Mouse (Mus musculus) testis, postnatal 14 days (tissue): ENCODE data around the gene Cd59b.

Experiments used
- DNase-seq: peaks from one replicate; pipeline ENCODE4 v3.0.0; 2021; ENCODE audit warnings: low spot score

The Cd59b gene

GRCm38 (mm10) chr2:104069704-104070185, at the start of gene Cd59b:
Cd59b (plus strand) TSS chr2:104069849.
- peak; percentile 53 for DNase-seq

- no peak for DNase-seq
These were observed 46.6 kb upstream of the Cd59b start for GRCm38 (mm10) chr2:104023096-104023495.

DNA sequence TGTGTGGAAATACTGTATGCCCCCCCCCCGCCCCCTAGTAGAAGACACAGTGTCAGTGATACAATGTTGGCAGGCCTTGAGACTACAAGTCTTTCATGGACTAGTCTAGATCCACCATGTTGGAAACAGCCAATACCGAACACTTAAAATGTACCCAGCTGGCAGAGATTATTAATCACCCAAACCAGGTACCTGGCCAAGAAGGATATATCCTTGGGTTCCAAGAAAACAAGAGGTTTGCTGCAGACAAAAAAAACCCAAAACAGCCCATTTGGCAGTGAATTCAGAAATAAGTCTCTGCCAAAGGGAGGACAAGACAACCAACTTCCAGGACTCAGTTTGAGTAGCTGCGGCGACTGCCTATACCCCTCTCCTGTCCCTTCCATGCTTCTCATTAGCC, 45.0 kb upstream of the Cd59b start:
- DNase-seq, result no peak

DNA sequence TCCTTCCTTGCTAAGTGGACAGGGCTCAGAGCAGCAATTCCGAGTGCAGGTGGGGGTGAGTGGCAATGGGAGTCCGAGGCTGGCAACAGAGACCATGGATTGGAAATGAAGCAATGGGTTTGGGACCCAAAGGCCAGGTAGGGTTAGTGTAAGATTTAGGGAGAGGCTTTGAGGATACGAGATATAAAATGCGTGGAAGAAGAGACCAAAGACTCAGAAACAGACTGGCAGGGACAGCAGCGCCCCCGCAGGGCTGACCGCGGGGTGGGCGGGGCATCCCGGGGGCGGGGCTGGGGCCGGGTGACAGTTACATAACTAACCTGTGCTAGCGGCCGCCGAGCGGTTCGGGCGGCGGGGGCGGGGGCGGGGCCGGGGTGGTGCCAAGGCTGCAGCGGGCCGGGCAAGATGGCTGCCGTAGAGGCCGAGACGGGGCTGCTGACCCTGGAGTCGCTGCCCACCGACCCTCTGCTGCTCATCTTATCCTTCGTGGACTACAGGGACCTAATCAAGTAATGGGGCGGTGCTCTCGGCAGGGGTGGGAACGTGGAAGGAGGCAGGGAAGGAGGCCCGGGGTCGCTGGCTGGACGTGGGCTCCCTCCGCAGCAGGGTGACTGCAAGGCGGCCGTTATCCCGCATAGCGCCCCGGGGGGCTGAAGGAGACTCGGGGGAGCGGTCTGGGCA, 42.1 kb upstream of the Cd59b start, which contains the start of gene Fbxo3:
TSS of gene Fbxo3 (plus strand) at position 264 of the 681 bp plus-strand sequence.
- DNase-seq, result peak; percentile 87

GRCm38 (mm10) chr2:104028139-104028723, 41.4 kb upstream of the Cd59b start, which contains the start of gene 4931422A03Rik:
4931422A03Rik (minus strand) TSS chr2:104028361.
- DNase-seq, result no peak

DNA sequence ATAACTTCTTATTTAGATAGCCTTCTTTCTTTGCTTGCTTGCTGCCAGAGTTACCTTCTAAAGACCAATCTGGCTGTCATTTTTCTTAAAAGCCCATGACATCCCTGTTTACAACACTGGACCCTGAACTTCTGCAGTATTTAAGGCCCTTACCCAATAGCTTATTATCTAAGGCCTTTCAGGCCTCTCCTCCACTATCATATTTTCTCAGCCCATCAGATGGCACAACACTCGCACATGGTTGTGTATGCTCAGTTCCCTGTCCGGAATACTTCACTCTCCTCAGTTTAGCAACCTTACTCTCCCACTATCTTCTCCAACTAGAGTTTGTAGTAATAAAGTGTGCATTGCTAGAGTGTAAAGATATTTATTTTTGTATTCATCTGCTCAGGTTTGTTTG, 40.6 kb upstream of the Cd59b start:
- no peak for DNase-seq

GRCm38 (mm10) chr2:104030381-104030780, 39.3 kb upstream of the Cd59b start:
- no peak for DNase-seq

GRCm38 (mm10) chr2:104032056-104032455, 37.6 kb upstream of the Cd59b start:
- DNase-seq, result no peak

DNA sequence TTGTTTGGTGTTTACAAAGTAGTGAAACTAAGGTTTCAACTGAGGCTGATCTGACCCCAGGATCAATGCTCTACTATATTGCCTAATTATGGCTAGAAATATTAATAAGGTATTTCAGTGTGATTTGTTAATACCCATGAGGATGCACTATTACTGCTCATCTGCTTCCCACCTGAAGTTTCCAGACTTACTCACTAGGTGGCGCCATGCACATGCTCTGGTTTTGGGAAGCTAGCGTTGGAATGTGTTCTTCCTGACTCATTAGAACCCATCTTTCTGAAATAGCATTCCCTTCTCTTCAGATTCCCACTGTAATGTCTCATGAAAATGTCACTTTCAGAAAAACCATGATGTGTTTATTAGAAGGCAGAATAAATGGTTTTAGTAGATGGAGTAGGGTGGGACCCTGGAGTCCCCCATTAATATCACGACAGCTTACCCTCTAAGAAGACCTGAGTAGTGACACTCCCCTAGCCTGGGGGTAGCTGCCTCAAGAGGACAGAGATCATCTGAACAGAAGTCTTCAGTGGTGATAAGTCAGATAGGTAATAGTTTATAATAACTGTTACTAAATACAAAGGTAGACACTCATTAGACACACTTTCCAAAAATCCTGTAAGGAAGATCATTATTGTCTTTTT, 34.7 kb upstream of the Cd59b start:
- no peak for DNase-seq

DNA sequence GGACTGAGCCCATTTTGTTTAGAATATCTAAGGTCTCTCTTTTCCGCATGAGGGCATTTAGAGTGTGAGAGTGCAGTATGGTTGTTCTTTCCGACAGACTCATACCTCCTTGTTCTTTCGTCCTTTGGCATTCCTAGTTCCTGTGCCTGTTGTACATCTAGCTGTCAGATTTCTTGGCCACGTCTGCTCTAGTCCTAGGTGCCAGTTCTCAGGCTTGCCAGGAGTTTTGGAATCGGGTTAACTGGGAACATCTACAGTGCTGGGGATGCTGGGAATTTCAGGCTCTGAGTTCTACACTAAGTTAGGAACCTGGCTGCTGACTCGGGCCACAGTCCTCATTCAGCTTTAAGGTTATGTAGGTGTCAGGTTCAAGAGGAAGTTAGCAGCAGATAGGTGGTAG, 34.1 kb upstream of the Cd59b start:
- DNase-seq, result no peak

- DNase-seq, result no peak
These were observed 33.3 kb upstream of the Cd59b start for GRCm38 (mm10) chr2:104036316-104036715.

- no peak for DNase-seq
These were observed 31.4 kb upstream of the Cd59b start for GRCm38 (mm10) chr2:104038236-104038635.

- DNase-seq, result no peak
These were observed 28.0 kb upstream of the Cd59b start for GRCm38 (mm10) chr2:104041632-104042031.

DNA sequence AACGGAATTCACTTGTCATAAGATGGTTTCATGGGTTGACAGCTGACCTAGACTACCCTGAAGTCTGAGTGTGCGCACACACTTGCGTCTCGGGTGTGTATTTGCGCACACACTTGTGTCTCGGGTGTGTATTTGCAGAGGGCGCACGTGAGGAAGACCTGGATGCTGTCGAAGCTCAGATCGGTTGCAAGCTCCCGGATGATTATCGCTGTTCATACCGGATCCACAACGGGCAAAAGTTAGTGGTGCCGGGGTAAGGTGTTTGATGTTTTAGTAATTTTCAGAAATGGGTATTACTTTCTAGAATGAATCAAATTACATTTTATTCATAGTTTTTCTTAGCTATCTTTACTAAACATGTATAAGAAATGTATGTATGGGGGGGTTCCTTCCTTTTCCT, 26.9 kb upstream of the Cd59b start:
- no peak for DNase-seq

GRCm38 (mm10) chr2:104043624-104044478, 25.8 kb upstream of the Cd59b start:
- no peak for DNase-seq

DNA sequence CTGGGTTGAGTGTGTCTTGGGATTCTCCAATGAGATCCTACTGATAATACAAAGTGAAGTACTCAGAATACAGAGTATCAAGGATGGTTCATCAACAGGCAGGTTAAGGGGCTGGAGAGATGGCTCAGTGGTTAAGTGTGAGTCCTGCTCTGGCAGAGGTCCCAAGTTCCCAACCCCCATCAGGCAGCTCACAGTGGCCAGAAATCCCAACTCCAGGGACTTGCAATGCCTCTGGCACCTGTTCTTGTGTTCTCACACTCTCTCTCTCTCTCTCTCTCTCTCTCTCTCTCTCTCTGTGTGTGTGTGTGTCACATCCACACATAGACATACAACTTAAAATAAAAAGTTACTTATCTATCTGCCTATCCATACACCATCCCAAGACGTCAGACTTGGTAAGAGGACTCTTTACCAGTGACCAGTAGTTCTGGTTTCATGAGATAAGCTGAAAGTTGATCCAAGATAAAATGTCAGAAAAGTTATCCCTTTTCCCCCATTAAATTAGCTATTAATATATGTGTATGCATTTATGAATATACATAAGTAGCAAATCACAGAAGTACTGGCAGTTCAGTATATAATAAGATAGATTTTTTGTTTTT, 25.1 kb upstream of the Cd59b start:
- DNase-seq, result no peak

- no peak for DNase-seq
These were observed 11.3 kb upstream of the Cd59b start for GRCm38 (mm10) chr2:104058381-104058780.

GRCm38 (mm10) chr2:104058954-104059353, 10.7 kb upstream of the Cd59b start:
- DNase-seq, result no peak

DNA sequence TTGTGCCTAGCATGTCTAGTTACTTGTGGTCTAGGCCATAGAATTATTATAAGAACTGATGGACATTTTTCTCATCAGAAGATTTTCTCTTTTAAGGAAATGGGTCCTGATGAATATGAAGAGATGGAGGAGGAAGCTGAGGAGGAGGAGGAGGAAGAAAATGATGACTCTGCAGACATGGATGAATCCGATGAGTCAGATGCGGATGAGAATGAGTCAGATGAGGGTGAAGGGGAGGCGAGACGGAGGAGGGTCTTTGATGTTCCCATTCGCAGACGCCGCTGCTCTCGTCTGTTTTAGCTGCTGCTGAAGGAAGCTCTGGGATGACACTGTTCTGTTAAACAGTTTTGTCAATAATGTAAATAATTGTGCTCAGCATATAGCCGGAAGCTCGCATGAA, 9.9 kb upstream of the Cd59b start:
- DNase-seq, result no peak

DNA sequence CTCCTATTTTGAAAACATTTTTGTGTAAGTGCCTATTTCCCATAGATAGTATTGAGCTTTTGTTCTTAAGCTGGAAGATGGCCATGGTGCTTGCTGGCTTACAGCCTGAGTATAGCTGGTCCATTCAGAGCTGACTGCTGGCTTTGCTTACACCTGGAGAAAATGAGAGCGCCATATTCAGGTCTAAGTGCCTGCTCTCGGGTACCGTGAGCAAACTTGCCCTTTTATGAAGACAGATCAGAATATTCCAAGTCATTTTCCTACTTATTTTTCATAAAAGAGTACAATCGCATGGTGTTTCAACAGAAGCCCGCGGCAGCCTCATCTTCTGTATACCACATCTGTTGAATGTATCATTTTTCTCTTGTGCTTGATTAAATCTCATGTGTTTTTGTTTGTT, 8.7 kb upstream of the Cd59b start:
- DNase-seq, result no peak

DNA sequence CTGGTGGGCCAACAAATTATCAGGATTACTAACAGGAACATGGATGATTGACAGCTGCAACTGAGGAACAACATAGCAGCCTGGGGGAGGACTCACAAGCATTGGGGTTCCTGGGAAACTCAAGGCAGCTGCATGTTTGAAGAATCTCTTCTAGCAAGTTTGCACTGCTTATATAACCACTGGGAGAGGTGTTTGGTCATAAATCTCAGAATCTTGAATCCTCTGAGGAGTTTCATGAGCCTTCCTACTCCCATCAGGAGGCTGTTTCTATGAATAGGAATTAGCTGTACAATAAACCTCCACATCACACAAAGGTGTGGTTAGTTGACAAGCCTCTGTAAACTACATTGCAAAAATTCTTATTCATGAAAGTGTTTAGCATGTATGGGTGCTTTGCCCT, 7.0 kb upstream of the Cd59b start:
- no peak for DNase-seq

- DNase-seq, result no peak
These were observed 5.5 kb upstream of the Cd59b start for GRCm38 (mm10) chr2:104064152-104064551.
